Mouse (Mus musculus): ENCODE data around the gene Olfr544. TPM values are rescaled to one million over a fixed set of nuclear protein-coding genes. Genes with fewer than 3 reads are reported as not detected.

Olfr544 gene
- polyA plus RNA-seq, 1 experiment from 2014 or later, result not detected

Other genes with a start within 250 kb of the Olfr544 start
- 22.0 and 24.8 TPM in 2 replicates for gene Rhog, start 232.3 kb downstream of the Olfr544 start, polyA plus RNA-seq (2014; fragmentation: Nextera tagmentation; extraction: Ambion mirVana)
- gene Stim1, start 220.5 kb downstream of the Olfr544 start, polyA plus RNA-seq (2014; fragmentation: Nextera tagmentation; extraction: Ambion mirVana), result 6.5 and 8.8 TPM in 2 replicates
- gene Rrm1, start 46.6 kb downstream of the Olfr544 start, polyA plus RNA-seq (2014; fragmentation: Nextera tagmentation; extraction: Ambion mirVana), result 96.7 and 98.6 TPM in 2 replicates
- gene Olfr543, start 6.6 kb downstream of the Olfr544 start, polyA plus RNA-seq (2014; fragmentation: Nextera tagmentation; extraction: Ambion mirVana), result 0.46 TPM in 1 of 2 replicates, not detected in the other
- gene Olfr545, start 11.3 kb upstream of the Olfr544 start, polyA plus RNA-seq (2014; fragmentation: Nextera tagmentation; extraction: Ambion mirVana), result 0.23 TPM in 1 of 2 replicates, not detected in the other
- not detected in 2 replicates for gene Olfr547, start 46.4 kb upstream of the Olfr544 start, polyA plus RNA-seq (2014; fragmentation: Nextera tagmentation; extraction: Ambion mirVana)
- gene Olfr548-ps1, start 52.6 kb upstream of the Olfr544 start, polyA plus RNA-seq (2014; fragmentation: Nextera tagmentation; extraction: Ambion mirVana), result not detected in 2 replicates
- gene Olfr549, start 61.6 kb upstream of the Olfr544 start, polyA plus RNA-seq (2014; fragmentation: Nextera tagmentation; extraction: Ambion mirVana), result not detected in 2 replicates
- not detected in 2 replicates for gene Trim21, start 77.2 kb upstream of the Olfr544 start, polyA plus RNA-seq (2014; fragmentation: Nextera tagmentation; extraction: Ambion mirVana)
- gene Olfr550, start 83.1 kb upstream of the Olfr544 start, polyA plus RNA-seq (2014; fragmentation: Nextera tagmentation; extraction: Ambion mirVana), result not detected in 2 replicates
- not detected in 2 replicates for gene Olfr551, start 103.6 kb upstream of the Olfr544 start, polyA plus RNA-seq (2014; fragmentation: Nextera tagmentation; extraction: Ambion mirVana)
- not detected in 2 replicates for gene Olfr552, start 109.5 kb upstream of the Olfr544 start, polyA plus RNA-seq (2014; fragmentation: Nextera tagmentation; extraction: Ambion mirVana)
- gene Olfr553, start 129.9 kb upstream of the Olfr544 start, polyA plus RNA-seq (2014; fragmentation: Nextera tagmentation; extraction: Ambion mirVana), result not detected in 2 replicates
- not detected in 2 replicates for gene Olfr554, start 150.1 kb upstream of the Olfr544 start, polyA plus RNA-seq (2014; fragmentation: Nextera tagmentation; extraction: Ambion mirVana)
- gene Olfr555, start 170.5 kb upstream of the Olfr544 start, polyA plus RNA-seq (2014; fragmentation: Nextera tagmentation; extraction: Ambion mirVana), result not detected in 2 replicates
- gene Olfr556, start 176.6 kb upstream of the Olfr544 start, polyA plus RNA-seq (2014; fragmentation: Nextera tagmentation; extraction: Ambion mirVana), result not detected in 2 replicates
- 4.4 and 5.8 TPM in 2 replicates for gene Trim68, start 199.0 kb upstream of the Olfr544 start, polyA plus RNA-seq (2014; fragmentation: Nextera tagmentation; extraction: Ambion mirVana)
- gene Olfr557, start 207.6 kb upstream of the Olfr544 start, polyA plus RNA-seq (2014; fragmentation: Nextera tagmentation; extraction: Ambion mirVana), result not detected in 2 replicates
- gene Olfr558, start 213.9 kb upstream of the Olfr544 start, polyA plus RNA-seq (2014; fragmentation: Nextera tagmentation; extraction: Ambion mirVana), result not detected in 2 replicates
- not detected in 2 replicates for gene Olfr33, start 230.8 kb upstream of the Olfr544 start, polyA plus RNA-seq (2014; fragmentation: Nextera tagmentation; extraction: Ambion mirVana)
- gene Olfr559, start 239.2 kb upstream of the Olfr544 start, polyA plus RNA-seq (2014; fragmentation: Nextera tagmentation; extraction: Ambion mirVana), result not detected in 2 replicates